Mouse (Mus musculus) embryo, embryonic 10.5 days (tissue): ENCODE results near the gene Kcnn4.

Experiments
- DNase-seq: peaks from one replicate; pipeline ENCODE4 v3.0.0-alpha.2; 2015; ENCODE audit warnings: low spot score

The Kcnn4 gene

GRCm38 (mm10) chr7:24369731-24370541 is at the start of gene Kcnn4:
Gene Kcnn4, plus strand, starts transcription at chr7:24370263.
- no peak for DNase-seq

GRCm38 (mm10) chr7:24322593-24322992 is 47.5 kb upstream of the Kcnn4 start:
- no peak for DNase-seq

GRCm38 (mm10) chr7:24325197-24325596 is 44.9 kb upstream of the Kcnn4 start:
- DNase-seq: no peak

GRCm38 (mm10) chr7:24325675-24326128 is 44.4 kb upstream of the Kcnn4 start:
- DNase-seq: peak; percentile 69

- DNase-seq: no peak
Observed at GRCm38 (mm10) chr7:24326273-24327135, 43.6 kb upstream of the Kcnn4 start.

GRCm38 (mm10) chr7:24327281-24327975 is 42.6 kb upstream of the Kcnn4 start:
- no peak for DNase-seq

GRCm38 (mm10) chr7:24333304-24333986 is 36.6 kb upstream of the Kcnn4 start, which contains the start of gene Tescl:
Gene Tescl, minus strand, starts transcription at chr7:24333936.
- no peak for DNase-seq

GRCm38 (mm10) chr7:24335699-24336309 is 34.3 kb upstream of the Kcnn4 start:
- peak; percentile 87 for DNase-seq

GRCm38 (mm10) chr7:24338241-24338640 is 31.8 kb upstream of the Kcnn4 start:
- no peak for DNase-seq

- DNase-seq: no peak
Observed at GRCm38 (mm10) chr7:24343701-24344272, 26.3 kb upstream of the Kcnn4 start.

- DNase-seq: no peak
Observed at GRCm38 (mm10) chr7:24346444-24346843, 23.6 kb upstream of the Kcnn4 start.

GRCm38 (mm10) chr7:24348896-24349295 is 21.2 kb upstream of the Kcnn4 start, which contains the start of gene Lypd5:
Gene Lypd5, plus strand, starts transcription at chr7:24349196.
- DNase-seq: no peak

- no peak for DNase-seq
Observed at GRCm38 (mm10) chr7:24355646-24356045, 14.4 kb upstream of the Kcnn4 start.

GRCm38 (mm10) chr7:24356081-24356480 is 14.0 kb upstream of the Kcnn4 start:
- no peak for DNase-seq

GRCm38 (mm10) chr7:24357899-24358298 is 12.2 kb upstream of the Kcnn4 start:
- no peak for DNase-seq

GRCm38 (mm10) chr7:24359269-24359668 is 10.8 kb upstream of the Kcnn4 start:
- peak; percentile 70 for DNase-seq

- no peak for DNase-seq
Observed at GRCm38 (mm10) chr7:24361001-24361400, 9.1 kb upstream of the Kcnn4 start.

- DNase-seq: peak; percentile 53
Observed at GRCm38 (mm10) chr7:24363228-24363627, 6.8 kb upstream of the Kcnn4 start.

- peak; percentile 94 for DNase-seq
Observed at GRCm38 (mm10) chr7:24364827-24365226, 5.2 kb upstream of the Kcnn4 start.

GRCm38 (mm10) chr7:24365258-24366014 is 4.6 kb upstream of the Kcnn4 start:
- DNase-seq: no peak
